Mouse (Mus musculus) hindbrain, embryonic 13.5 days (tissue): ENCODE data around the gene Zfp385c. TPM values are rescaled to one million over a fixed set of nuclear protein-coding genes. Genes with fewer than 3 reads are reported as not detected.

Source experiments
- ATAC-seq: fragments of 200-750 bp; cut with Nextera tagmentation; 2 replicates; pipeline ENCODE4 v1.8.0; 2017; ENCODE audit warnings: moderate TSS enrichment; ENCODE audit not compliant: low FRiP score
- H3K27ac ChIP-seq: fragments of 300-500 bp; sonication (generic); 2 replicates; pipeline ENCODE4 v1.5.1; 2015; ENCODE audit warnings: inconsistent platforms, mild to moderate bottlenecking, moderate library complexity
- H3K27me3 ChIP-seq: fragments of 300-500 bp; sonication (generic); 2 replicates; pipeline ENCODE4 v1.6.1; 2015; ENCODE audit warnings: mild to moderate bottlenecking, inconsistent platforms
- H3K36me3 ChIP-seq: fragments of 300-500 bp; sonication (generic); 2 replicates; pipeline ENCODE4 v1.6.1; 2015; ENCODE audit warnings: mild to moderate bottlenecking, inconsistent platforms
- H3K4me1 ChIP-seq: fragments of 300-500 bp; sonication (generic); replicated peaks from 2 replicates; pipeline ENCODE4 v1.6.1; 2015; ENCODE audit warnings: inconsistent platforms
- H3K4me2 ChIP-seq: fragments of 300-500 bp; sonication (generic); 2 replicates; pipeline ENCODE4 v1.6.1; 2015; ENCODE audit warnings: inconsistent platforms, mild to moderate bottlenecking, moderate library complexity
- H3K4me3 ChIP-seq: fragments of 300-500 bp; sonication (generic); 2 replicates; pipeline ENCODE4 v1.5.1; 2015; ENCODE audit warnings: mild to moderate bottlenecking, inconsistent platforms
- H3K9ac ChIP-seq: fragments of 300-500 bp; sonication (generic); 2 replicates; pipeline ENCODE4 v1.6.1; 2015; ENCODE audit warnings: mild to moderate bottlenecking, inconsistent platforms
- H3K9me3 ChIP-seq: fragments of 300-500 bp; sonication (generic); 2 replicates; pipeline ENCODE4 v1.6.1; 2016; ENCODE audit warnings: inconsistent platforms
- WGBS: fragments of 180-500 bp; shearing (Covaris S2); methylation state at CpG from one replicate; pipeline ENCODE4 v1.1.7; 2015; 5-methylcytosine and 5-hydroxymethylcytosine counted together
- polyA plus RNA-seq: library from polyadenylated mRNA; unstranded; fragments of >200 nt; fragmentation: Nextera tagmentation; extraction: Ambion mirVana; gene quantifications from 2 replicates; pipeline ENCODE4 v1.2.1, GENCODE M21; 2015

Zfp385c gene
- polyA plus RNA-seq, 1 experiment from 2014 or later = 0.13 TPM

DNA sequence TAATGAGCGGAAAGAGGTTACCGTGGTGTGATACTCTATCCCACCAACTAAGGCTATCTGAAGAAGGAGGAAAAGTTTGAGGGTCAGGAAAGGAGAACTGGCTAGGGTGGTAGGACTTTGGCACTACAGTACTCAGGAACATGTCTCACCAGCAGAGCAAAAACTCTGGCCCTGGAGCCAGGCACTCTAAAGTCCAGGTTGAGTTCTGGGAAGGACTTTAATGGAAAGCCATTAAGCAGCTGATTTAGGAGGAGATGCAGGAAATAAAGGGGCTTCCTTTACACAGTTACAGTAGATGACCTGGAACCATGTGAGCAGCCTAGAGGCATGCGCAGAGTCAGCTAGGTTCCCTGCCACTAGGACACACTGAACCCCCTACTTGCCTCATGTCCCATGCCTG lies 34.9 kb upstream of the Zfp385c start:
- Histone ChIP-seq H3K4me1 (peaks cover 4% of the 10 kb centered on the region), H3K36me3 (peaks cover 19% of the 10 kb centered on the region), H3K4me3 (no peak overlapping the region), H3K4me2 (no peak overlapping the region), H3K9me3 (no peaks in the 10 kb centered on the region), H3K27ac (no peak overlapping the region), H3K27me3 (no peaks in the 10 kb centered on the region), H3K9ac (no peak overlapping the region)
- WGBS = 99% methylated on average over 3 of the region's 3 CpGs
- ATAC-seq = no peak

DNA sequence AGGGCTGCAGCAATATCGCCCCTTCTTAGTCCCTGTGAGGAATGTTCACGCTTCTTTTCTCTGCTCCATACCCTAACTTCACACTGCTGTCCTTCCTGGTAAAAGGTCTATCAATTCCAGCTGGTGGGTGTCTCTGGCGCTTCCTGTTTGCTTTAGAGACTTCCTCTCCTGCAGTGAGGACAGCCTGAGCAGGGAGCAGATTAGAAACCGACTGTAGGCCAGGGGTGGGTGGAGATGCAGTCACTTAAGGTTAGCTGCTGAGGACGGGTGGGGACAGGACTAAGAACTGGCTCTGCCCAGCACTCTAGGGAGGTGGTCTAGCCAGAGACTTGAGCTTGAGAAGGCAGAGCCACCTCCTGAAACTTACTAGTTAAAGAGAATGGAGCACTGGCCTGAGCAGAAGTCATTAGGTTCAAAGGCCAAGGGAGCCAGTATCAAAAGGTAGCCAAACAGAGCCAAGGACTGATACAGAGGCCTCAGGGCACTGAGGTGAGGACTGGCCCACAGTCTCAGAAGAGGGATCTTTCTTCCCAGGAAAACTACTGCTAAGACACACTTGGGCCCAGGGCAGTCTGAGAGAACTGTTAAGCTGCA lies 32.8 kb upstream of the Zfp385c start:
- H3K27ac ChIP-seq = 0 out of 2 replicates have a peak overlapping the region, but pooled peaks have one; percentile 1
- WGBS = 61% methylated on average over 5 of the region's 5 CpGs

GRCm38 (mm10) chr11:100722493-100723028 lies 30.3 kb upstream of the Zfp385c start:
- H3K27ac ChIP-seq = peak overlapping the region; percentile 24; the same call in 1 of the 2 replicates
- no peaks in the 10 kb centered on the region for H3K27me3 ChIP-seq
- H3K36me3 ChIP-seq = peaks cover 24% of the 10 kb centered on the region
- no peak overlapping the region; the same call in 1 of the 2 replicates for H3K9ac ChIP-seq
- no peaks in the 10 kb centered on the region for H3K9me3 ChIP-seq
- no peak overlapping the region for H3K4me2 ChIP-seq
- 57% methylated on average over 2 of the region's 2 CpGs for WGBS
- ATAC-seq = no peak
- H3K4me3 ChIP-seq = no peak overlapping the region
- H3K4me1 ChIP-seq = peaks cover 28% of the 10 kb centered on the region

More for the DNA sequence above, 32.8 kb upstream of the Zfp385c start:
- no peaks in the 10 kb centered on the region for H3K9me3 ChIP-seq
- H3K27me3 ChIP-seq = no peaks in the 10 kb centered on the region
- H3K4me2 ChIP-seq = no peak overlapping the region
- H3K4me1 ChIP-seq = peaks cover 23% of the 10 kb centered on the region
- peaks cover 13% of the 10 kb centered on the region for H3K36me3 ChIP-seq
- H3K9ac ChIP-seq = no peak overlapping the region
- no peak overlapping the region for H3K4me3 ChIP-seq
- no peak for ATAC-seq

DNA sequence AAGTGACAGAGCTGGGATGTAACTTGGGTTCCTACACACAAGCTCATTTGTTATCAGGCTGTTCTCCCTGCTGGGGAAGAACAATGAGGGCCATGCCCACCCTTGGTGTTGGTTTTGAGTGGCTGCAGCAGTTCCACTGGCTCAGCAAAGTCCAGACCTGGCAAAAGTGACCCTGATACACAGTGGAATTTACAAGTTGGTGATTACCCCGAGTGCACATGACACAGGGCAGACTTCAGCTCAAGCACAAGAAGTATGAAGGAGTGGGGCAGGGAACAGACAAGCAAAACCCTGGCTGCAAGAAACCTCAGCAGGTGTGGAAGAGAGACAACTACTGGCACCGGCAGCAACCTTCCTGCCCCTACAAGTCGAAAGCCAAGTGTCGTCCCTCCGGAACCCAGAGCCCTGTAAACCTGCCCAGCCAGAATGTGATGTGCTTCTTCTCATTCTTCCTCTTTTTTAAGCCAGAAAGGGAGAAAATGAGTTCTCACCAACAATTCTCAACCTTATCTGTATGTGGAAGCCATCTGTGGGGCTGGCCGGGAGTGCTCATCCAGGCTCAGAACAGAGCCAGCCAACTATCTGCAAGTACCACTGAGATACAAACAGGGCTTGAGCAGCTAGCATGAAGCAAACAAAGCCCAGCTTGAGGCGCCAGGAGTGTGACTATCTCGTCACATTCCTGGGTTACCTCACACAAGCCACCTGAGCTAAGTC lies 29.7 kb upstream of the Zfp385c start:
- Histone ChIP-seq H3K27ac (peak overlapping the region; percentile 24; the same call in 1 of the 2 replicates), H3K9me3 (no peaks in the 10 kb centered on the region), H3K4me3 (no peak overlapping the region), H3K36me3 (peaks cover 30% of the 10 kb centered on the region), H3K4me2 (no peak overlapping the region), H3K4me1 (peaks cover 28% of the 10 kb centered on the region), H3K9ac (no peak overlapping the region), H3K27me3 (no peaks in the 10 kb centered on the region)
- 76% methylated on average over 8 of the region's 8 CpGs for WGBS
- no peak for ATAC-seq

DNA sequence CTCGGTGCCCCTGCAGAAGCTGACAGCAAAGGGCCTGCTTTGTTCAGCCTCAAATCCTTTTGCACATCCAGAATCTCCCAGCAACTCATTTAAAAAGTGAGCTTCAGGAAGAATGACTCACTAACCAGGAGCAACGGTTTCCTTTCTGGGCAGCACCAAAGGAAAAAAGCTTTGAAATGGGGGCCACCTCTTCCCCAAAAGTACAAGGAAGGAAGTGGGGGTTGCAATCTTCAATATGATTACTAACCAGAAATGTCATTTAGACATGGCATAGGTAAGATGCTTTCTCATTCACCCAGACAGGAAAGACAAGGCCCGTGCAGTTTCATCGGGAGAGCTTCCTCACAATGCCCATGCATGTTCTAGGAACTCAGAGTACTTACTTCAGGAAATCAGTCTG lies 29.0 kb upstream of the Zfp385c start:
- Histone ChIP-seq H3K9ac (no peak overlapping the region), H3K4me3 (no peak overlapping the region), H3K27ac (peak overlapping the region; percentile 67; the same call in 1 of the 2 replicates), H3K4me1 (peaks cover 28% of the 10 kb centered on the region), H3K9me3 (no peaks in the 10 kb centered on the region), H3K27me3 (no peaks in the 10 kb centered on the region), H3K4me2 (no peak overlapping the region), H3K36me3 (peaks cover 36% of the 10 kb centered on the region)
- WGBS = 75% methylated on average over 4 of the region's 4 CpGs
- ATAC-seq = no peak

DNA sequence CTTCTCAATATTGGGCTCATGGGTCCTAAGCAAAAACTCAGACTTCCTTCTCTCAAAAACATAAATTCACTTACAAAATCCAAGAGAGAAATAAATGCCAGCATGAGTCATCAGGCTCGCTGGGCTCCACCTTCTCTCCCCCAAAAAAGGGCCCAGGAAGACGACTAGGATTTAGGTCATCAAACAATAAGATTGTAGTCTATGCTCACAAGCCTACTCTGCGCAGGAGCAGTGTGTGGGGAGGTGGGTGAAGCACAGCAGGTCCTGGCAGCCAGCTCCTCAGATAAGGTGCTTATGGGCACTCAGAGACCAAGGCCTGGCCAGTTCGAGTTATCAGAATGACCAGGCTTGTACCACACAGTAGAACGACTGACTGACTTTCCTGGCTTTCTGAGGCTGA lies 28.1 kb upstream of the Zfp385c start:
- Histone ChIP-seq H3K9me3 (no peaks in the 10 kb centered on the region), H3K9ac (peak overlapping the region; percentile 19; the same call in 1 of the 2 replicates), H3K36me3 (peaks cover 45% of the 10 kb centered on the region), H3K4me3 (no peak overlapping the region), H3K27ac (peak overlapping the region; percentile 67), H3K27me3 (no peaks in the 10 kb centered on the region), H3K4me1 (peaks cover 28% of the 10 kb centered on the region), H3K4me2 (no peak overlapping the region)
- no peak for ATAC-seq
- WGBS = 79% methylated on average over 5 of the region's 5 CpGs

DNA sequence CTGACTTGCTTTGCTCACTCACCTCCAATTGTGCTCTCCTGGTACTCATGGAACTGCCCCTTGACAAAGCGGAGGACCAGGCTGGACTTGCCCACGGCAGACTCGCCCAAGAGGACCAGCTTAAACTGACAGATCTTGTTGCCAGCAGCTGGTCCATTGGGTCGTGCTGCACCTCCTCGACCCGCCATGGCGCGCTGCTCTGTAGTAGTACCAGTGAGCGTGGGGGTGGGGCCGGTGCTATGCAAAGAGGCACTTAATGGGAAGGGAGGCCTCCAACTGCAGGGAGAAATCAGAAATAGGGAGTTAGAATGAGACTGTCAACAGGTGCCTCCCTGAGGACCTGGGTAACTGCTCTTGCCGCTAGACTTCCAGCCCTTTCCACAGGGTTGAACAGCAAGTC lies 27.6 kb upstream of the Zfp385c start:
- Histone ChIP-seq H3K4me1 (peaks cover 30% of the 10 kb centered on the region), H3K36me3 (peaks cover 50% of the 10 kb centered on the region), H3K4me2 (no peak overlapping the region), H3K4me3 (no peak overlapping the region), H3K9me3 (no peaks in the 10 kb centered on the region), H3K27ac (peak overlapping the region; percentile 67; the same call in 1 of the 2 replicates), H3K27me3 (no peaks in the 10 kb centered on the region), H3K9ac (no peak overlapping the region)
- ATAC-seq = no peak
- WGBS = 89% methylated on average over 11 of the region's 11 CpGs

- no peak overlapping the region for H3K9ac ChIP-seq
- ATAC-seq = no peak
- 83% methylated on average over 3 of the region's 3 CpGs for WGBS
- H3K9me3 ChIP-seq = no peaks in the 10 kb centered on the region
- peak overlapping the region; percentile 67; the same call in 1 of the 2 replicates for H3K27ac ChIP-seq
- no peak overlapping the region for H3K4me3 ChIP-seq
- H3K27me3 ChIP-seq = no peaks in the 10 kb centered on the region
- peaks cover 51% of the 10 kb centered on the region for H3K36me3 ChIP-seq
- peaks cover 33% of the 10 kb centered on the region for H3K4me1 ChIP-seq
- no peak overlapping the region for H3K4me2 ChIP-seq
Measured at GRCm38 (mm10) chr11:100719312-100719711, 27.1 kb upstream of the Zfp385c start.

- H3K36me3 ChIP-seq = peaks cover 51% of the 10 kb centered on the region
- H3K27me3 ChIP-seq = no peaks in the 10 kb centered on the region
- peaks cover 38% of the 10 kb centered on the region for H3K4me1 ChIP-seq
- 84% methylated on average over 4 of the region's 4 CpGs for WGBS
- no peak overlapping the region for H3K27ac ChIP-seq
- no peak overlapping the region for H3K4me3 ChIP-seq
- no peaks in the 10 kb centered on the region for H3K9me3 ChIP-seq
- H3K4me2 ChIP-seq = no peak overlapping the region
- no peak for ATAC-seq
- no peak overlapping the region for H3K9ac ChIP-seq
Measured at GRCm38 (mm10) chr11:100718866-100719265, 26.6 kb upstream of the Zfp385c start.

DNA sequence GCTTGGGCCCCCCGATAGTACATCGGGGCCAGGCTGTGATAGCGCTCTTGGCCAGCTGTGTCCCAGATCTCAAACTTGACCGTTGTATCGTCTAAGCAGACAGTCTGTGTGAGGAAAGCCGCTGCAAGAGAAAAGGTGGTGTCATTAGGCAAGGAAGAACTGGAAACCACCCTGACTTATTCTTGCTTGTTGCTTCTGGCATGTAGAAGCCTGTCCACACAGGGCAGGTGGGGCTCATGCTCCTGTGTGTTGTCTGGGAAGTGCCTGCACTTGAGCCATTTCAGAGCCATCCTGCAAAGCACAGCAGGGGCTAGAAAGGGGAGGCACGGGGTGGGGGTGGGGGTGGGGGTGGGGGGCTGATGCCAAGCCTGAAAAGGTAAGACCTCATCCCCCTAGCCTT lies 26.2 kb upstream of the Zfp385c start:
- ATAC-seq = no peak
- Histone ChIP-seq H3K27me3 (no peaks in the 10 kb centered on the region), H3K4me2 (no peak overlapping the region), H3K9ac (no peak overlapping the region), H3K27ac (no peak overlapping the region), H3K36me3 (peaks cover 51% of the 10 kb centered on the region), H3K4me3 (no peak overlapping the region), H3K4me1 (peaks cover 42% of the 10 kb centered on the region), H3K9me3 (no peaks in the 10 kb centered on the region)
- WGBS = 95% methylated on average over 7 of the region's 7 CpGs

- H3K36me3 ChIP-seq = peaks cover 51% of the 10 kb centered on the region
- no peaks in the 10 kb centered on the region for H3K27me3 ChIP-seq
- H3K4me3 ChIP-seq = no peak overlapping the region
- H3K27ac ChIP-seq = no peak overlapping the region
- peak overlapping the region; percentile 49 for H3K9ac ChIP-seq
- H3K9me3 ChIP-seq = no peaks in the 10 kb centered on the region
- no peak overlapping the region for H3K4me2 ChIP-seq
- ATAC-seq = no peak
- peaks cover 39% of the 10 kb centered on the region for H3K4me1 ChIP-seq
- WGBS = 82% methylated on average over 3 of the region's 3 CpGs
Measured at GRCm38 (mm10) chr11:100716649-100717048, 24.4 kb upstream of the Zfp385c start.

DNA sequence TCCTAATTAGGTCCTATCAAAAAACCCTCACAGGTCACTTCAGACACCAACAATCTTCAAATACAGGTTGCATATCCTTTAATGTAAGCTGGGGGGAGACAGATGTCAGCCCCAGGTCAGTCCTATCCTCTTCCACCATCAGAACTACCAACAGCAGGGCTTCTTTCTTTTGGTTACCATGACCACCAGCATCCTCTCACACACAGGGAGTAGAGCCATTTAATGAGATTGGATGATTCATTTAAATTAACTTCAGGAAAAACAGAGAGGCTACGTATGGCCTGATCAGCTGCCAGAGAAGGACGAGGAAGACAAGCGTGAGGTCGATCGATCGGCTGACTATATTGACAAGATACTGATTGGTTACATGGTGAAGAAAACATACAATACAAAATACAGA lies 22.7 kb upstream of the Zfp385c start:
- H3K9ac ChIP-seq = no peak overlapping the region
- no peak overlapping the region for H3K4me3 ChIP-seq
- no peak overlapping the region for H3K27ac ChIP-seq
- WGBS = 72% methylated on average over 6 of the region's 6 CpGs
- no peak for ATAC-seq
- peaks cover 58% of the 10 kb centered on the region for H3K36me3 ChIP-seq
- peaks cover 36% of the 10 kb centered on the region for H3K4me1 ChIP-seq
- no peaks in the 10 kb centered on the region for H3K27me3 ChIP-seq
- H3K9me3 ChIP-seq = no peaks in the 10 kb centered on the region
- no peak overlapping the region for H3K4me2 ChIP-seq
